Comparison of ENCODE assay signal across 11 mouse cellular contexts in the genomic region with DNA sequence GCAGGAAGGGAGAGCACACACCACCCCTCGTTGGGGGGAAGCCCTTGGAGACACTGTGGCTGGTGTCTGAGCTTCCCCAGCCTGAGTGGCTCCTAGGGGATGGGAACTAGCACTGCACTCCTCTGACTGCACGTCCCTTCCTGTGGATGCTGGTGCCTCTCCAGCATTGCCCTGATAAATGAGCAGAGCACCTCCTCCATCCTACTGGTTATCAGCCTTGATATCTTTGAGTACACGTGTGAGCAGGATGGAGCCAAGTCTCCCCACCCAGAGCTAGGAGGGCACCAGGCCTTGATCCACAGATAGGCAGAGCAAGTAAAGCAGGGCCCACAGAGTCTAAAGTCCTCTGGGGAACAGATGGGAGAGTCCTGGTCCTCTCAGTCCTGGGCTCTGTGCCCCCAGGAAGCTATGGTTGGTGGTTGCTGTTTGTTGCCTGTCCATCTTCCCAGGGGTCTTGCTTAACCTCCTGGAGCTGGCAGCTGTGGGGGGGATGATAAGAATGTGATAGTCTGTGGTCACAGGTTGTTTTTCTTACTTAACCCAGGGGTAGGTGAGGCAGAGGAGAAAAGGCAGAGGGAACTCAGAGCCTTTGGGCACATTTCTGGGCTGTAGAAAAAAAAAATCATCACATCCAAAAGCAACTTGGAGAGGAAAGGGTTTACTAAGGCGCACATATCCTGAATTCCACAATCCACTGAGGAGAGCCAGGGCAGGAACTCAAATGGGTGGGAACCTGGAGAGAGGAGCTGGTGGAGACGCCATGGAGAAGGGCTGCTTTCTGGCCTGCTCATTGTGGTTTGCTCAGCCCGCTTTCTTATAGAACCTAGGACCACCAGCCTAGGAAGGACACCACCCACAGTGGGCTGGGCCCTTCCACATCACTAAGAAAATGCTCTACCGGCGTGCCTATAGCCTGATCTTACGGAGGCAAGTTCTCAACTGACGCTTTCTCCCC. TPM values are rescaled to one million over a fixed set of nuclear protein-coding genes. Genes with fewer than 3 reads are reported as not detected.
DNase-seq lines count a peak whose midpoint lies in the region; ATAC-seq lines count a peak whose summit lies in the region.
"Had no signal": no experiment of that assay in that cellular context is flagged by ENCODE, and none has a peak within 500 bp of the region (broad histone marks: within the 10 kb centered on the region; RNA-seq: fewer than 3 reads in every experiment).

No protein-coding gene starts in this region.

- peak; percentile 42 for DNase-seq in kidney, adult 9 months
- no peak for DNase-seq in kidney, postnatal 10 days
- peak; percentile 76 for DNase-seq in liver, embryonic 13.5 days
- DNase-seq in spleen, postnatal 36 days (ENCODE audit: low spot score in 2 of 2) = peak; percentile 56 to 71
- DNase-seq in embryo, embryonic 10.5 days (ENCODE audit: low spot score) = no peak
- no peak for DNase-seq in embryo, embryonic 10 days (ENCODE audit: low spot score)
- no peak for DNase-seq in adrenal gland, adult 18-20 months (ENCODE audit: low spot score in 2 of 2)

- H3K27ac ChIP-seq in heart, embryonic 12.5 days (ENCODE audit: poor library complexity, severe bottlenecking) = 0 out of 2 replicates have a peak overlapping the region, but pooled peaks have one; percentile 21
- peak overlapping the region; percentile 98 for H3K27ac ChIP-seq in liver, embryonic 13.5 days
- H3K27ac ChIP-seq: macrophage had no signal

- no peak overlapping the region for H3K9ac ChIP-seq in heart, embryonic 12.5 days
- peak overlapping the region; percentile 75 for H3K9ac ChIP-seq in liver, embryonic 13.5 days
- H3K9ac ChIP-seq: embryonic facial prominence, embryonic 12.5 days had no signal

- no peak overlapping the region for H3K4me3 ChIP-seq in heart, embryonic 12.5 days
- H3K4me3 ChIP-seq in liver, embryonic 13.5 days (replicated peaks) = peak overlapping the region; percentile 33
- H3K4me3 ChIP-seq: embryonic facial prominence, embryonic 12.5 days had no signal

- peak; percentile 60; the same call in 1 of the 2 replicates for ATAC-seq in heart, embryonic 12.5 days (ENCODE audit: insufficient number of reproducible peaks, low FRiP score)
- ATAC-seq in liver, embryonic 13.5 days (ENCODE audit: low read depth) = peak; percentile 87

- no peak overlapping the region for H3K4me2 ChIP-seq in heart, embryonic 12.5 days
- H3K4me2 ChIP-seq in liver, embryonic 13.5 days = peak overlapping the region; percentile 70
- H3K4me2 ChIP-seq: embryonic facial prominence, embryonic 12.5 days had no signal

- no peaks in the 10 kb centered on the region for H3K36me3 ChIP-seq in heart, embryonic 12.5 days
- peaks cover 31% of the 10 kb centered on the region for H3K36me3 ChIP-seq in liver, embryonic 13.5 days
- H3K36me3 ChIP-seq: embryonic facial prominence, embryonic 12.5 days; G1E had no signal

- H3K4me1 ChIP-seq in heart, embryonic 12.5 days (replicated peaks) = peaks cover 53% of the 10 kb centered on the region
- peaks cover 97% of the 10 kb centered on the region for H3K4me1 ChIP-seq in liver, embryonic 13.5 days (replicated peaks)

- WGBS in heart, embryonic 12.5 days = 57% methylated on average over 10 of the region's 10 CpGs
- WGBS in liver, embryonic 13.5 days (ENCODE audit: insufficient replicate concordance) = 46% methylated on average over 10 of the region's 10 CpGs

- peaks cover 12% of the 10 kb centered on the region for H3K27me3 ChIP-seq in heart, embryonic 12.5 days (replicated peaks)
- no peaks in the 10 kb centered on the region for H3K27me3 ChIP-seq in liver, embryonic 13.5 days
- H3K27me3 ChIP-seq: embryonic facial prominence, embryonic 12.5 days had no signal

- H3K9me3 ChIP-seq in heart, embryonic 12.5 days (replicated peaks) = no peaks in the 10 kb centered on the region
- no peaks in the 10 kb centered on the region for H3K9me3 ChIP-seq in liver, embryonic 13.5 days (replicated peaks)
- H3K9me3 ChIP-seq: embryonic facial prominence, embryonic 12.5 days; G1E had no signal

RNA-seq across cellular contexts. Expression of gene Mgll, which starts 34.6 kb away (rescaled TPM):
- 9.2 and 9.7 TPM in 2 replicates for polyA plus RNA-seq in heart, embryonic 12.5 days (2016; fragmentation: Nextera tagmentation; extraction: Ambion mirVana)
- polyA plus RNA-seq in liver, embryonic 13.5 days (2015; fragmentation: Nextera tagmentation; extraction: Ambion mirVana) = 66.8 and 68.8 TPM in 2 replicates
- 100 to 1,000 TPM; 197 to 247 TPM for total RNA-seq in adrenal gland, adult 18-20 months (2021)

Comparison
In these comparisons a context has a peak if more than half of its experiments do, and no peak if none do; other contexts are left out.
1. DNase-seq: peak in kidney, adult 9 months (single experiment), liver, embryonic 13.5 days (single experiment) and spleen, postnatal 36 days (2 of 2); none in kidney, postnatal 10 days (single experiment), embryo, embryonic 10.5 days (single experiment), embryo, embryonic 10 days (single experiment) and adrenal gland, adult 18-20 months (0 of 2).